Mouse (Mus musculus) limb, embryonic 12.5 days (tissue): ENCODE results near the gene Ostc. TPM values are rescaled to one million over a fixed set of nuclear protein-coding genes. Genes with fewer than 3 reads are reported as not detected.

ENCODE experiments used
- ATAC-seq: fragments of 200-750 bp; cut with Nextera tagmentation; 2 replicates; pipeline ENCODE4 v1.8.0; 2017; ENCODE audit warnings: low read depth, moderate TSS enrichment; ENCODE audit not compliant: insufficient number of reproducible peaks, insufficient read depth, low FRiP score, low TSS enrichment
- H3K27ac ChIP-seq: fragments of 300-500 bp; sonication (generic); 2 replicates; pipeline ENCODE4 v1.5.1; 2016; ENCODE audit warnings: mild to moderate bottlenecking, moderate library complexity
- H3K27me3 ChIP-seq: fragments of 300-500 bp; sonication (generic); 2 replicates; pipeline ENCODE4 v1.6.1; 2016; ENCODE audit warnings: mild to moderate bottlenecking, moderate library complexity
- H3K36me3 ChIP-seq: fragments of 300-500 bp; sonication (generic); 2 replicates; pipeline ENCODE4 v1.6.1; 2016; ENCODE audit warnings: mild to moderate bottlenecking, moderate library complexity
- H3K4me1 ChIP-seq: fragments of 300-500 bp; sonication (generic); replicated peaks from 2 replicates; pipeline ENCODE4 v1.6.1; 2016
- H3K4me2 ChIP-seq: fragments of 300-500 bp; sonication (generic); 2 replicates; pipeline ENCODE4 v1.6.1; 2016; ENCODE audit warnings: mild to moderate bottlenecking, moderate library complexity
- H3K4me3 ChIP-seq: fragments of 300-500 bp; sonication (generic); replicated peaks from 2 replicates; pipeline ENCODE4 v1.5.1; 2016; ENCODE audit warnings: mild to moderate bottlenecking
- H3K9ac ChIP-seq: fragments of 300-500 bp; sonication (generic); replicated peaks from 2 replicates; pipeline ENCODE4 v1.6.1; 2016; ENCODE audit warnings: mild to moderate bottlenecking, moderate library complexity
- H3K9me3 ChIP-seq: fragments of 300-500 bp; sonication (generic); 2 replicates; pipeline ENCODE4 v1.6.1; 2016; ENCODE audit warnings: mild to moderate bottlenecking, moderate library complexity
- WGBS: fragments of 180-500 bp; shearing (Covaris S2); methylation state at CpG from one replicate; pipeline ENCODE4 v1.1.7; 2016; 5-methylcytosine and 5-hydroxymethylcytosine counted together
- polyA plus RNA-seq: library from polyadenylated mRNA; unstranded; fragments of >200 nt; fragmentation: Nextera tagmentation; extraction: Ambion mirVana; gene quantifications from 2 replicates; pipeline ENCODE4 v1.2.1, GENCODE M21; 2016

The Ostc gene
- polyA plus RNA-seq, 1 experiment from 2014 or later, result 358 TPM

- H3K4me1 ChIP-seq, result no peaks in the 10 kb centered on the region; the same call in 1 of the 2 replicates
- H3K27me3 ChIP-seq, result no peaks in the 10 kb centered on the region
- WGBS, result 75% methylated on average over 6 of the region's 6 CpGs
- H3K27ac ChIP-seq, result no peak overlapping the region
- H3K4me3 ChIP-seq, result no peak overlapping the region
- no peaks in the 10 kb centered on the region for H3K9me3 ChIP-seq
- peaks cover 78% of the 10 kb centered on the region for H3K36me3 ChIP-seq
- ATAC-seq, result no peak
- H3K4me2 ChIP-seq, result no peak overlapping the region
- H3K9ac ChIP-seq, result no peak overlapping the region
These were observed 7.0 kb downstream of the Ostc start for GRCm38 (mm10) chr3:130702289-130702688.

DNA sequence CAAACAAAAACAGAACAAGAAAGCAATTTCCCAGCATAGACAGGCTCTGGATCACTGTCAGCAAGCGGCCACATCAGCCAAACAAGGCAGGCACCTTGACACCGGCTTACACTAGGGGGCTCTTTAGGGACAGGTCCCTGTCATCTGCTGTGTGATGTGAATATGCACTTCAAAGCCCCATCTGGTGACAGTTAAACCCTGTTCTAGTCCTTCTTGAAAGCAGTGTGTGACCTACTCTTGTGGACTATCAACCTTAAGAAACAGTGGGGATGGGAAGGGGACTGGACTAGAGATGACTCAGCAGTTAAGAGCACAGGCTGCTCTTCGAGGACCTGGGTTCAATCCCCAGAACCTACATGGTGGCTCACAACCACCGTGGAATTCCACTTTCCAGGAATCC lies 11.6 kb downstream of the Ostc start:
- Histone ChIP-seq H3K27ac (no peak overlapping the region), H3K4me3 (no peak overlapping the region), H3K9ac (no peak overlapping the region), H3K36me3 (peaks cover 79% of the 10 kb centered on the region), H3K4me1 (no peaks in the 10 kb centered on the region), H3K4me2 (no peak overlapping the region), H3K9me3 (no peaks in the 10 kb centered on the region), H3K27me3 (no peaks in the 10 kb centered on the region)
- no peak for ATAC-seq
- 85% methylated on average over 4 of the region's 4 CpGs for WGBS

DNA sequence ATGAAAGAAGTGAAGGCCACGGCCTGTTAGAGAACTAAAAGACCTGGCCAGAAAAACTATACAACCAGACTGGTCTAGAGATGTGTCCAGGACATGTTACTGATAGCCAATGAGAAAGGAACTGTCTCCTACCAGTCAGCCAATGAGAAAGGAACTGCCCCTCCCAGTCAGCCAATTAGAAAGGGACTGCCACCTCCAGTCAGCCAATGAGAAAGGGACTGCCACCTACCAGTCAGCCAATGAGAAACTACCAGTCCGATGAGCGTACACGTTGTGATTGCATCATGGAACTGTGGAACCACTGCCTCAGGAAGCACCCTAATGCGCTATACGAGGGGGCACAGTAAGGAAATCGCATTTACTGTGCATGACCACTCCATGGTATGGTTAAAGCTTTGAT lies 14.5 kb downstream of the Ostc start:
- Histone ChIP-seq H3K9me3 (no peaks in the 10 kb centered on the region), H3K9ac (no peak overlapping the region), H3K4me1 (peaks cover 10% of the 10 kb centered on the region), H3K27ac (no peak overlapping the region), H3K27me3 (no peaks in the 10 kb centered on the region), H3K36me3 (peaks cover 51% of the 10 kb centered on the region), H3K4me2 (no peak overlapping the region), H3K4me3 (no peak overlapping the region)
- WGBS, result 93% methylated on average over 7 of the region's 7 CpGs
- ATAC-seq, result no peak

DNA sequence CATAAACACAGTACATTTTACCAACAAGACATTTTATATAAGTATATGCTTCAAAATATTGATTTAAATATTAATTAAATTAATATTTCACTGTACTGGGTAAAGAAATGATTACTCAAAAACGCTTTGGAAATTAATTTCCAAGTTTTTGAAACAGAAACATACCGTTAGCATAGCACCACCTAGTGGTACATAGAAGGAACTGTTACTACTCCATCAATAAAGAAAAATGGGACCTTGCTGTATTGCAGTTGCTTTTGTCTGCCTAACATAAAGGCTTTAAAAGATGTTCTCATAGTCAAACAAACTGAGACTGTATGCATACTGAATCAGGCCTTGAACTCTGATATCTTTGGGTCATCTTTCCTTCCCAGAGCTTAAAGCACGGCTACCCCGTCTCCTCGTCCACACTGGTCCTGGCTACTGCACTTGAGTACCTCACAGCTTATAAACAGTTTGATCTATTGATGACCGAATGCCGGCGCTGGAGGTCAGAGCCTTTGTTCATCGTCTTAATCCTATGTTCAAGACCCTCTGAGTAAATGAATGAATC lies 15.1 kb downstream of the Ostc start:
- Histone ChIP-seq H3K9me3 (no peaks in the 10 kb centered on the region), H3K4me1 (peaks cover 14% of the 10 kb centered on the region), H3K36me3 (peaks cover 46% of the 10 kb centered on the region), H3K9ac (no peak overlapping the region), H3K4me3 (no peak overlapping the region), H3K27me3 (no peaks in the 10 kb centered on the region), H3K4me2 (no peak overlapping the region), H3K27ac (no peak overlapping the region)
- 68% methylated on average over 9 of the region's 9 CpGs for WGBS
- no peak for ATAC-seq

DNA sequence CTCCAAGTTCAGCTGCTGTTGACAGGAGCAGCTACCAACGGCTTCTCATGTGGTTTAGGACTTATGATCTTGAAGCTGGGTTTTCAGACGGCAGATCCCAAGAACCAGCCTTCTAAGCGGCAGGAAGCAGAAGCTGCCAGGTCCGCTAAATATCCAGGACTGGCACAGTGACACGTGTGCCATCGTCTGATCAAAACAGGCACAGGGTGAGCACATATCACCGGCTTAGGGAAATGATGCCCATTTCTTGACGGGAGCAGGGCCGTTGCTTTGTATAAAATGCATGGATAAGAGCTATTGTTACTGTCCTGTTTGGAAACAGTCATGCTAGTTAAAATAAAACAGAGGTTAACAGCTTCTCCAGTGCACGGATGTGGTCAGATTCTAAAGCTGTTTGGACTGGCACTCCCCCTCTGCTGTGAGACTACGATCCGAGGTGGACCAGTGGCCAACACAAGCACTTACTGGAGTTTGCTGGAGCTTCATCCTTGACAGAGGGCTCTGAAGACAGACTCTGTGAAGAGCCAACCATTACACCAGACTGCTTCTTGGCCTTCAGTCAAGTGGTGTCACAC lies 17.6 kb downstream of the Ostc start:
- Histone ChIP-seq H3K9me3 (no peaks in the 10 kb centered on the region), H3K27ac (peak overlapping the region; percentile 71; the same call in 1 of the 2 replicates), H3K4me1 (peaks cover 18% of the 10 kb centered on the region), H3K4me3 (peak overlapping the region; percentile 29), H3K27me3 (no peaks in the 10 kb centered on the region), H3K36me3 (peaks cover 23% of the 10 kb centered on the region), H3K9ac (peak overlapping the region; percentile 46), H3K4me2 (peak overlapping the region; percentile 57)
- 44% methylated on average over 12 of the region's 12 CpGs for WGBS
- ATAC-seq, result no peak

GRCm38 (mm10) chr3:130690834-130691595 lies 18.2 kb downstream of the Ostc start:
- H3K4me3 ChIP-seq, result peak overlapping the region; percentile 29
- no peaks in the 10 kb centered on the region for H3K27me3 ChIP-seq
- WGBS, result 11% methylated on average over 20 of the region's 20 CpGs
- peaks cover 16% of the 10 kb centered on the region for H3K36me3 ChIP-seq
- H3K9me3 ChIP-seq, result no peaks in the 10 kb centered on the region
- peak overlapping the region; percentile 57 for H3K4me2 ChIP-seq
- H3K9ac ChIP-seq, result peak overlapping the region; percentile 46
- no peak for ATAC-seq
- H3K4me1 ChIP-seq, result peaks cover 18% of the 10 kb centered on the region
- H3K27ac ChIP-seq, result peak overlapping the region; percentile 71; the same call in 1 of the 2 replicates

GRCm38 (mm10) chr3:130689630-130690029 lies 19.6 kb downstream of the Ostc start:
- no peak overlapping the region for H3K9ac ChIP-seq
- H3K27me3 ChIP-seq, result no peaks in the 10 kb centered on the region
- H3K36me3 ChIP-seq, result peaks cover 4% of the 10 kb centered on the region
- H3K27ac ChIP-seq, result no peak overlapping the region
- H3K4me3 ChIP-seq, result no peak overlapping the region
- H3K9me3 ChIP-seq, result no peaks in the 10 kb centered on the region
- H3K4me1 ChIP-seq, result peaks cover 18% of the 10 kb centered on the region
- ATAC-seq, result peak; percentile 61; the same call in 1 of the 2 replicates
- 9% methylated on average over 12 of the region's 12 CpGs for WGBS
- peak overlapping the region; percentile 31 for H3K4me2 ChIP-seq

- Histone ChIP-seq H3K27ac (no peak overlapping the region), H3K4me1 (peaks cover 18% of the 10 kb centered on the region), H3K4me3 (no peak overlapping the region), H3K36me3 (no peaks in the 10 kb centered on the region), H3K4me2 (no peak overlapping the region), H3K9ac (no peak overlapping the region), H3K27me3 (no peaks in the 10 kb centered on the region; the same call in 1 of the 2 replicates), H3K9me3 (no peaks in the 10 kb centered on the region)
- WGBS, result 95% methylated on average over 1 of the region's 1 CpGs
- no peak for ATAC-seq
These were observed 22.2 kb downstream of the Ostc start for GRCm38 (mm10) chr3:130687051-130687450.

GRCm38 (mm10) chr3:130685014-130685366 lies 24.3 kb downstream of the Ostc start:
- WGBS, result 81% methylated on average over 8 of the region's 8 CpGs
- no peaks in the 10 kb centered on the region for H3K9me3 ChIP-seq
- no peak overlapping the region for H3K4me2 ChIP-seq
- peaks cover 8% of the 10 kb centered on the region for H3K4me1 ChIP-seq
- H3K27ac ChIP-seq, result no peak overlapping the region
- H3K9ac ChIP-seq, result no peak overlapping the region
- no peak overlapping the region for H3K4me3 ChIP-seq
- no peaks in the 10 kb centered on the region for H3K36me3 ChIP-seq
- no peak for ATAC-seq
- no peaks in the 10 kb centered on the region; the same call in 1 of the 2 replicates for H3K27me3 ChIP-seq

- H3K4me1 ChIP-seq, result peaks cover 6% of the 10 kb centered on the region
- no peak for ATAC-seq
- no peaks in the 10 kb centered on the region; the same call in 1 of the 2 replicates for H3K27me3 ChIP-seq
- no peak overlapping the region for H3K9ac ChIP-seq
- no peaks in the 10 kb centered on the region for H3K9me3 ChIP-seq
- WGBS, result 84% methylated on average over 9 of the region's 9 CpGs
- no peak overlapping the region for H3K27ac ChIP-seq
- H3K4me2 ChIP-seq, result no peak overlapping the region
- no peaks in the 10 kb centered on the region for H3K36me3 ChIP-seq
- H3K4me3 ChIP-seq, result no peak overlapping the region
These were observed 24.8 kb downstream of the Ostc start for GRCm38 (mm10) chr3:130684276-130685013.

DNA sequence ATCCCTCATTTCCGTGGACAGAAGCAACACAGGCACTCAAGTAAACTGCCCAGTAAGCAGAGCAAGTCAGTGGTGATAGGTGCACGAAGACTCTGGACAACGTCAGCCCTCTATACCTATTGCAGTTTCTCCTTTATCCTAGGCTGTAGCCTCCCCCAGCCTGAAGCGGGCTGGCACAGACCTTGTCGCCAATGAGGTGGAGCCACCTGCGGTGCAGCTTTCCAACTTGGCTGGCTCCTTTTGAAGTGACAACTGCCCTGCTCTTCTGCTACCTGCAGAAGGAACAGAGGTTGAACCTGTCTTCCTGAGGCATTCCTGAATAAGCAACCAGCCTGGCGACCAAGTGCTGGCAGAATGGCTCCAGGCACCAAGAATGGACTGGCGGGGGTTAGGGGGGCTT lies 25.4 kb downstream of the Ostc start:
- Histone ChIP-seq H3K36me3 (no peaks in the 10 kb centered on the region), H3K4me1 (peaks cover 5% of the 10 kb centered on the region), H3K4me3 (no peak overlapping the region), H3K9ac (no peak overlapping the region), H3K4me2 (no peak overlapping the region), H3K27ac (no peak overlapping the region), H3K9me3 (no peaks in the 10 kb centered on the region), H3K27me3 (no peaks in the 10 kb centered on the region; the same call in 1 of the 2 replicates)
- 77% methylated on average over 8 of the region's 8 CpGs for WGBS
- ATAC-seq, result no peak
